Mouse (Mus musculus) megakaryocyte, embryonic 14.5 days (primary cell): ENCODE data around the gene Ndufa10. TPM values are rescaled to one million over a fixed set of nuclear protein-coding genes. Genes with fewer than 3 reads are reported as not detected.
"Not testable (repeated sequence)": the region's sequence is repeated elsewhere in the genome, so short reads cannot be mapped to it uniquely, and the experiment has no call there.

Source experiments
- H3K27me3 ChIP-seq: replicated peaks from 2 replicates; pipeline ENCODE3; 2012; ENCODE audit warnings: inconsistent platforms
- H3K36me3 ChIP-seq: replicated peaks from 2 replicates; pipeline ENCODE3; 2012; ENCODE audit warnings: low read length, inconsistent platforms, mixed read lengths
- H3K4me1 ChIP-seq: 2 replicates; pipeline ENCODE4 v1.6.1; 2012; ENCODE audit warnings: inconsistent platforms
- H3K4me3 ChIP-seq: replicated peaks from 2 replicates; pipeline ENCODE3; 2012; ENCODE audit warnings: moderate library complexity, mild to moderate bottlenecking, inconsistent platforms
- H3K9me3 ChIP-seq: 2 replicates; pipeline ENCODE4 v1.6.1; 2012; ENCODE audit warnings: inconsistent platforms
- FLI1 ChIP-seq: IDR thresholded peaks from 2 replicates; pipeline ENCODE4 v1.6.1; 2012; ENCODE audit warnings: low read length, inconsistent platforms, mixed read lengths
- GATA1 ChIP-seq: IDR thresholded peaks from 3 replicates; pipeline ENCODE4 v1.6.1; 2012; ENCODE audit warnings: mixed read lengths, low read length, inconsistent platforms, borderline replicate concordance
- polyA plus RNA-seq: library from polyadenylated mRNA; stranded (reverse); fragments of >175 nt; gene quantifications from 2 replicates; pipeline ENCODE4 v1.2.3, GENCODE M21; 2012; ENCODE audit warnings: low replicate concordance; ENCODE audit not compliant: insufficient read depth

The Ndufa10 gene
- 20.9 and 27.2 TPM in 2 replicates for polyA plus RNA-seq

GRCm38 (mm10) chr1:92473165-92474041, at the start of gene Ndufa10:
Gene Ndufa10, minus strand, starts transcription at chr1:92473860.
- Histone ChIP-seq H3K36me3 (peaks cover 30% of the 10 kb centered on the region), H3K27me3 (peaks cover 6% of the 10 kb centered on the region), H3K4me1 (peaks cover 48% of the 10 kb centered on the region), H3K4me3 (peak within 1 kb of the TSS; percentile 96), H3K9me3 (no peaks in the 10 kb centered on the region)
- TF ChIP-seq GATA1 (no peak), FLI1 (no peak)

DNA sequence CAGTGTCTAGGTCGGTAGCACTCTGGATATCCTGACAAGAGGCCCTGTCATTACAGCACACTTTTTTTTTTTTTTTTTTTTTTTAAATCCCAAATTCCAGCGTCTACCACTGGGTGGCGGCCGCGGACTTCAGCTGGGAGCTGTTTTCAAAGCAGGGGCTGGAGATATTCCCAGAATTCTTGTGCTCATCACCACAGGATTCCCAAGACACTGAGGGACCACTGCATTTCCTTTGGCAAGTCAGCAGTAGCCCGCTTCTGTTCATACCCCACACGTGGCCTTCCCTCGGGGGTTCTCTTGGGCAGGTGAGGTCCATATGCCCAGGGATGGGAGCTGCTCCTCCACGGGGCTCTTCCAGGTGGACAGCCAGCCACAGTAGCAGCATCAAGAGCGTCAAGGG, 47.7 kb upstream of the Ndufa10 start:
- Histone ChIP-seq H3K4me3 (no peak overlapping the region), H3K4me1 (peaks cover 13% of the 10 kb centered on the region), H3K36me3 (no peaks in the 10 kb centered on the region), H3K9me3 (no peaks in the 10 kb centered on the region), H3K27me3 (peaks cover 51% of the 10 kb centered on the region)
- TF ChIP-seq GATA1 = no peak
- no peak for TF ChIP-seq FLI1

DNA sequence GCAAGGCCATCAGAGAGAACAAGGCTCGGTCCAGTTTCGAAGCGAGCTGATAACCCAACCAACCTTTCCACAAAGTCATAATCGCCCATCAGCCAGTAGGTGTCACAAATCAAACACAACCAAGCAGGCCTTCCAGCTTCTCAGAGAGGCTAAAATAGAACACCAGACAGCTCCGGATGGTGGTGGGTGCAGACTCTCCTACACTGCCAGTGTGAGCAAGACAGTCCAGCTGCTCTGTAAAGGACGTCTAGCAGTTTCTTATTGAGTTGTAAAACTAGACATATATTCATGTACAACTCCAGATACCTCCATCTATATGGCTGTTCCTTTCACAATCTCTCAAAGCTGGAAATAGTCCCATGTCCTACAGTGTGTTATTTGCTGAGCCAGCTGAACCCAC, 45.4 kb upstream of the Ndufa10 start:
- Histone ChIP-seq H3K4me3 (no peak overlapping the region), H3K27me3 (peaks cover 54% of the 10 kb centered on the region), H3K4me1 (peaks cover 9% of the 10 kb centered on the region), H3K9me3 (no peaks in the 10 kb centered on the region), H3K36me3 (no peaks in the 10 kb centered on the region)
- TF ChIP-seq GATA1 = no peak
- no peak for TF ChIP-seq FLI1

DNA sequence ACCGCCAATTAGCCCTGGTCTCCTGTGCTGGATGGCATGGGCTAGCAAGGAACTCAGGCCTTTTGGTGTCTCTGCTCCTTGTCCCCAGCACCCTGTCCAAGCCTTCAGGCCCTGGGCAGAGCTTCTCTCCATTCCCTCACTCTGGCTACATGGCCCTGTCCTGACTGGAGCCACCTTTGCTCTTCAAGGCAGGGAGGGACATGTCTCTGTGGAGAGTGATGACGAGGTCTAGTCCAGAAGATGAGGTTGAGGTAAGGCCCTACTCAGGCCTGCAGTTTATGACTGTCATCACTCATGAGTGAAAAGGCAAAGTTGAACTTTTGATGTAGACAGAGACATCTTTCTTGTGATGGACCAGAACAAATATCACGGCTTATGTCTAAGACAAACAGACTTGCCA, 44.9 kb upstream of the Ndufa10 start, which contains the start of gene Olfr1414:
TSS of gene Olfr1414 (minus strand) at position 101 of the 400 bp plus-strand sequence.
- peaks cover 55% of the 10 kb centered on the region for H3K27me3 ChIP-seq
- H3K9me3 ChIP-seq = no peaks in the 10 kb centered on the region
- no peaks in the 10 kb centered on the region for H3K36me3 ChIP-seq
- TF ChIP-seq FLI1 (no peak), GATA1 (no peak)
- H3K4me1 ChIP-seq = peaks cover 5% of the 10 kb centered on the region
- H3K4me3 ChIP-seq = no peak within 1 kb of the TSS

DNA sequence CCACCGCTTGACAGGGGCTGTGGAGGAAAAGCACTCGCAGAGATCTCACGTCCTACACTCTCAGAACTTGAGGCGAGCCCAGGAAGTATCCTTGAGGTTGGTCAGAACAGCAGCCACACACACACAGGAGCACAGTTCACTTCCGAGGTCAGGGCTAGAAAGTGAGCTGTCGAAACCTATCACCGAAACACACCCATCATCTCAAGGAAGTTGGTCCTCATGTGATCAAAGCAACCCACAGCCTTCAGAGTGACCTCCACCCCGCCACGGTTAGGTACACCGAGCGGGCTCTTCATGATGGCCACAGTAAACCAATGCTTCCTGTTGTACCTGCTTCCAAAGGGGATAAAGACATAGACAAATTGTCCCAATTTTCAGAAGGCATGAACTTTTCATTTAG, 41.7 kb upstream of the Ndufa10 start:
- TF ChIP-seq GATA1 = no peak
- no peak for TF ChIP-seq FLI1
- H3K4me3 ChIP-seq = no peak overlapping the region
- H3K27me3 ChIP-seq = peaks cover 62% of the 10 kb centered on the region
- H3K36me3 ChIP-seq = no peaks in the 10 kb centered on the region
- H3K4me1 ChIP-seq = peaks cover 5% of the 10 kb centered on the region
- H3K9me3 ChIP-seq = no peaks in the 10 kb centered on the region

GRCm38 (mm10) chr1:92511646-92512045, 38.0 kb upstream of the Ndufa10 start:
- H3K27me3 ChIP-seq = peaks cover 41% of the 10 kb centered on the region
- not testable (repeated sequence) for H3K9me3 ChIP-seq

GRCm38 (mm10) chr1:92496001-92496400, 22.3 kb upstream of the Ndufa10 start, which contains the start of gene Olfr1415:
Gene Olfr1415, minus strand, starts transcription at chr1:92496101.
- TF ChIP-seq FLI1 (no peak), GATA1 (no peak)
- peaks cover 6% of the 10 kb centered on the region; the same call in 1 of the 2 replicates for H3K4me1 ChIP-seq
- peaks cover 22% of the 10 kb centered on the region for H3K27me3 ChIP-seq
- no peaks in the 10 kb centered on the region for H3K36me3 ChIP-seq
- no peak within 1 kb of the TSS for H3K4me3 ChIP-seq
- no peaks in the 10 kb centered on the region for H3K9me3 ChIP-seq

More at GRCm38 (mm10) chr1:92511646-92512045, 38.0 kb upstream of the Ndufa10 start:
- H3K36me3 ChIP-seq, H3K4me3 ChIP-seq, H3K4me1 ChIP-seq: not testable (repeated sequence)

DNA sequence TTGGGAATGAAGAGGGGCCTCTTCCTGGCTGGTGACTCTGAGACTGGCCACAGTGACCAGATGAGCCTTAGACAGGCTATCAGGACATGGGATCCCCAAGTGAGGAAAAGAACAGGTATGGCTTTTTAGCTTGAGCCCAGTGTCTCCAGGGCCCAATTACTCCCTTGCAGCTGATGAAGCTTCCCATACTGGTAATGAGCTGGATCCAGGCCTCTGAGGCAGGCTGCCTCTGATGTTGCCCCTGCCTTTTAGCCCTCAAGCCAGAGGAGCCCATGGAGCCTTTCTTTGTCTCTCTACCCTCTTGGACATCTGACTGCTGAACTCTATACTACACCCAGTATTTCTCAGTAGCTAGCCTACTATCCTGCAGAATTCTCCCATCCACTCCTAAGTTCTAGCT, 11.4 kb upstream of the Ndufa10 start, which contains the start of gene Olfr1416:
TSS of gene Olfr1416 (minus strand) at position 101 of the 400 bp plus-strand sequence.
- Histone ChIP-seq H3K36me3 (no peaks in the 10 kb centered on the region), H3K27me3 (peaks cover 24% of the 10 kb centered on the region), H3K4me1 (peaks cover 2% of the 10 kb centered on the region), H3K4me3 (no peak within 1 kb of the TSS), H3K9me3 (peaks cover 31% of the 10 kb centered on the region)
- no peak for TF ChIP-seq FLI1

GRCm38 (mm10) chr1:92474066-92474578, 462 bp upstream of the Ndufa10 start:
- peaks cover 23% of the 10 kb centered on the region for H3K36me3 ChIP-seq
- H3K4me1 ChIP-seq = peaks cover 41% of the 10 kb centered on the region
- no peaks in the 10 kb centered on the region for H3K9me3 ChIP-seq
- no peak for TF ChIP-seq FLI1
- no peak for TF ChIP-seq GATA1
- H3K27me3 ChIP-seq = peaks cover 10% of the 10 kb centered on the region
- H3K4me3 ChIP-seq = peak overlapping the region; percentile 96

DNA sequence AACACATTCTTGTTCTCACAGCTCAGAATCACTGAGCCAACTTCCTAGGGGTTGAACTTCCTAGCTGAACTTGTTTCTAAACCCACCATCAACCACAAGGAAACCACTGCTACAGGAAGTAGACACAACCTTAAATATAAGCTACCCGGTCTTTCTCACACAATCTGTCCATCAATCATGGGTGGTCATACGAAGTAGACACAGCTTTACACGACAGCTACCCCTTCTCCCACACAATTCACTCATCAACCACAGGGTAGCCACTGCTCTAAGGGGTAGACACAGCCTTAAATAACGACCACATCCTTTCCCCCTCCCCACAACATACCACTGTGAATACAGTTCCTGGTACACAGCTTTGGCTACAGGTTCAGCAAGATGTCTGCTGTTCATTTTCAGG, 4.8 kb downstream of the Ndufa10 start:
- Histone ChIP-seq H3K4me3 (no peak overlapping the region), H3K27me3 (no peaks in the 10 kb centered on the region), H3K4me1 (peaks cover 39% of the 10 kb centered on the region), H3K36me3 (peaks cover 76% of the 10 kb centered on the region), H3K9me3 (no peaks in the 10 kb centered on the region)
- TF ChIP-seq FLI1 (no peak), GATA1 (no peak)
